Mouse (Mus musculus) frontal cortex, postnatal 25 days (tissue): ENCODE measurements at regions not wholly inside any gene's neighbourhood (a gene's known extent, or its start where the extent isn't known, plus 50 kb on each side); places are given as distances from the start of the nearest gene placed in this dataset.
"Not testable (repeated sequence)": the region's sequence is repeated elsewhere in the genome, so short reads cannot be mapped to it uniquely, and the experiment has no call there.

ENCODE experiments used
- DNase-seq, 2 experiments: peaks; one replicate each; pipeline ENCODE4 v3.0.0; 2022; ENCODE audit warnings: low spot score in 2 of 2

DNA sequence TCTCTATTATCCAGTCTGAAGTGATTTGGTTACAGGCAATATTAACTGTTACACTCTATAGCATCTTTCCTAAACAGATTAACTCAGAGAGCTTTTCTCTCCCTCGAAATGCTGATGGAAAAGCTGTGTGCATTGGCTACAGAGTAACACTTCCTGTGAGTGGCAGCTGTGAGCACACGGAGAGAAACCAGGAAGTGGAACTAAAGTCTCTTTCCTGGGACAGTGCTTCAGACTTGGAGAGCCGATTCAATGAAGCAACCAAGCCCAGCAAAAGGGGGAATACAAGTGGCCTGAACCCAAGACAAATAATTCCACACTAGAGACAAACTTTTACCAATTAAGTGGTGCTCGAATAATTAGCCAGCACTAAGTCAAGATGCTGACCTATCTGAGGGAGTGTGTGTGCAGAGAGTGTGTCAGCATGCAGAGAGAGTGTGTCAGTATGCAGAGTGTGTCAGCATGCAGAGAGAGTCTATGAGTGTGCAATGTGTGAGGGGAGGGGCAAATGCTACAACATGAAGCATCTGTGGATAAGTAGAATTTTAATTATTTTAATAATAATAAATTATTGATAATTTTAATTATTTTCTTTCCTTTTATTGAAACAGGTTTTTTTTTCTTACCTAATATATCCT is 74.9 kb upstream of the 1110032F04Rik start:
- no peak for DNase-seq

DNA sequence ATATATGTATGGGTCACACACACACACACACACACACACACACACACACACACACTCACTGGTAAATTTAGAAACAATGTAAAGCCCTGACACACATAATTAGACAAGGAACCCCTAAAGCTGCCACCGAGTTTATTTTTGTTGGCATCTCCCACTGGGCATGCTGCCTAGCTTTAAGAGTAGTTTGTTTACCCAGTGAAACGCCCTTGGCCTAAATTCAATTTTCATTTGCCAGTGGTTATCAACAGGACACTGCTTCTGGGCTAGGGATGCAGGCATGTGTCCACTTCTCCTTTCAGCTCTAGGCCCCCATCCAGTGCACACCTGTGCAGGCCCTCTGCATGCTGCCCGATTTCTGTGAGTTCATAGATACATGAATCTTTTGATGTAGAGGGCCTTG is 73.7 kb upstream of the 1110032F04Rik start:
- no peak for DNase-seq

DNA sequence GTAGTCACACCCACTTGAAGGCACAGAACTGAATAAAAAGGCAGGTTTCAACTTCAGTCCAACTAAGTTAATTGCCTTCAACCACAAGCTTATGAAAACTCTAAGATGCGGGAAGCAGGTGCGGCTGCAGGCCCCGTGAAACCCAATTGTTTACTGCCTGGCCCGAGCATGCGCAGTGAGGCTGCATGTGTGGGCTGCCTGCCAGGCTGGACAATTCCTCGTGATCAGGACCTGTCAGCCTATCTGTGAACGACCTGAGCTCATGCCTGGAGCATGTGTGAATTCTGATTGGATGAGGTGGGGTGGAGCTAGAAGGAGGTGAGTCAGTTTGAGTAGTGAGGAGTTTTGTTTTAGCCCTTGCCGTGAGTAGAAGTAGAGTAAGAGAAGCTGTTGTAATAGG is 71.0 kb upstream of the 1110032F04Rik start:
- DNase-seq = not testable (repeated sequence)

DNA sequence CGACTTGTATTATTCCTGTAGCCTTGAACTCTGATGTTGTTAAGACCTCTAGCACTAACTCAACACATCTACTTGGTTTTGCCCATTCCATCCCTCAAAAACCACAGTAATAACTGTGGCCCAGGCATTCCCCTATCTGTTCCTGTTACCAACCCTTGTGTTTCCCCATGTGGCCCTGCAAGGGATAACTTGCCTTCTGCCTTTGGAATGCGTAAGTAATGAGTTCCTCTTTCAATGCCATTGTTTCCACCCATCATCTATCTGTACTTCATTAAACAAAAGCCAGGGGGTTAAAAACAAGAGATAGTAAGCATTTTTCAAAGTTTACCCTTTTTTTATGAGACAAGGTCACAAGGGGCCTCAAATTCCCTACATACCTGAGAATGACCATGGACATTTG is 60.5 kb upstream of the 1110032F04Rik start:
- DNase-seq = no peak

DNA sequence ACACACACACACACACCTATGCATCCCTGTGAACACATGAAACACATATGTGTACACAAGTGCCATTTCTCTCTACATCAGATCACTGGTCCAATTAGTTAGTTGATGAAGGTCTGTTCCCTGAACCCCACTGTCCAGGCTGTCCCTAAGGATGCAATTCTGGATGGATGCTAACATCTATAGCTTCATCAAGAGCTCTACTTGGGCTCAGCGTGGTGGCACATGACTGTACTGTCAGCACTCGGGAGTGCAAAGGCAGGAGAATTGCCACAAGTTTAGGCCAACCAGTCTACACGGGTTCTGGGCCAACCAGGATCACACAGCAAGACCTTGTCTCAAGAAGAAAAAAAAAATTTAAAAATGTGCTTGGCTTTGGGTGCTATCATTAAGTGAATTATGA is 55.9 kb upstream of the 1110032F04Rik start:
- DNase-seq = no peak

DNA sequence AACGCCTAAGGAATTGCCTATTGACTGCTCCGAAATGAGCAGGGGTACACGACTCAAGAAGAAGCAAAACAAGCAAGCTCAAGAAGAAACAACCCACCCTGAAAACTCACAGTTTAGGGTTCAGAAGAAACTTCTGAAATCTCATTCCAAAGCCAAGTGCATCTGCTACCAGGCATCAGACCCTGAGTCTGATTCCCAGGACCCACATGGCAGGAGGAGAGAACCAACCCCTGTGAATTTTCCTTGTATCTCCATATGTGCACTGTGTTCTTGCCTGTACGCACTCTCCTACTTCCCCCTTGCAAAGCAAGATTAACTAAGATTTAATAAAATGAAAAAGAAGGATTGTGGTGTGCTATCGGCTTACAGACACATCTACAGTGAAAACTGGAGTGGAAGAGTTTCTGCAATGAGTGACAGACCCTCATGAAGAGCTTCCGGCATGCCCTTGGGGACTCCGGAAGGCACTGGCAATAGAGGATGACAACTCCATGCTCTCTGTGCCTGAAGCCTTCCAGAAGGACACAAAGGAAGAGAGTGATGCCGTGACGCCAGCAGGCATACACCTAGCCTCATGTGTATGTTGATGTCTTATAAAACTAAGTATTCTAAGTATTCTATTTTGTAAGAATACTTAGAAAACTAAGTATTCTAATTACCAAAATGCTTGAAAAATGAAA is 55.2 kb upstream of the 1110032F04Rik start:
- DNase-seq = no peak

DNA sequence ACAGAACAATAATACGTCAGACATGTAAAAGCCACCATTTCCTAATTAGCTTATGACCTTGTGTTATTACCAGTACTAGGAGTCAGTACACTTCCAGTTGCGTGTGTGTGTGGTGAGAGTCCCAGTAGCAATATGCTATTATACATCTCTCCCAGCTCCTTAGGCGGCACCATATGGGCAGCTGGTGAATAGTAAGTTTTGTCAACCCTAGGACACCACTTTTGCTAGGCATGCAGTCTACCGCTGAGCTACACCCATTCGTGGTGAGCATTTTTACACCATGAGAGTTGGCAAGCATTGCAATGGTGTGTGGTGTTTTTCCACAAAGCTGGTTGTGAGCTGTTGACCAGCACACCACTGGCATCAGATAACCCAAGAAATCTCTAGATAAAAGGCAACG is 53.8 kb upstream of the 1110032F04Rik start:
- no peak for DNase-seq

DNA sequence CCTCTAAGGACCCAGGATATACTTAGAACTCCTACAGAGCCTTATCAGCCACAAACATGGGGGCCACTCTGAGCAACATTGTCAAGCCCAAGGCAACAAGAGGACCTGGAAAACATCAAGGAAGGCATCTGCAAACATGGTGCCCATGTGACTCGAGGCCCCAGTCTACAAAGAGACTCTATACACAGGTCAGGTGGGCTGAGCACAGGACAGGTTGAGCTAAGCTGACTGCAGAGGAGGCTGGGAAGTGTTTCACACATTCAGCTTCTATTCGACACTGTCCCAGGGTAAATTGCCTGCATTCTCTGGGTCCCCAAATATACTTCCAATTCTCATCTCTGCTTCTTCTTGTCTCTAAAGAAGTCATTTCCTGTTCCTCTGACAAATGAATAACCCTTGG is 52.1 kb upstream of the 1110032F04Rik start:
- DNase-seq = no peak
